In the genomic region with DNA sequence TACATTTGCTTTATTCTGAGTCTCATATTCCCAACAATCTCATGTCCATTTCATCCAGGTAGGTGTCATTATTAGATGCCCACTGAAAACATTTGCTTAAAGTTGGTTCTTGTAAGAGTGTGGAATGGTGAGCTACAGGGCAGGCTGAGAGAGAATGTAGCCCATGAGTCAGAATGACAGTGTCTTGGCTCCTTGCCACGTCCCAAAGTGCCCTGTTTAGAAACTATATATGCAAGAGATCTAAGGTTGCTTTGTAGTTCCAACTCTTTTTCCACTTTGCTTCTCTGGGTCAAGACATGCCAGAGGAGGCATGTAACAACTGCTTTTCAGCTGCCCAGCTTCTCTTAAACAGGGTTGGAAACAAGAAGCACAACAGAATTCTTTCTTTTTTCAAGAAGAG, we compare ENCODE assay signal across 18 mouse cellular contexts. TPM values are rescaled to one million over a fixed set of nuclear protein-coding genes. Genes with fewer than 3 reads are reported as not detected.
DNase-seq lines count a peak whose midpoint lies in the region; ATAC-seq and TF ChIP-seq lines count a peak whose summit lies in the region.
"Had no signal": no experiment of that assay in that cellular context is flagged by ENCODE, and none has a peak within 500 bp of the region (broad histone marks: within the 10 kb centered on the region; RNA-seq: fewer than 3 reads in every experiment).

No protein-coding gene starts in this region.

- H3K27me3 ChIP-seq in kidney, adult 2 months (replicated peaks; ENCODE audit: control insufficient read depth, insufficient read depth, low read length) = no peaks in the 10 kb centered on the region
- H3K27me3 ChIP-seq: embryonic facial prominence, embryonic 13.5 days; hindbrain, embryonic 13.5 days; limb, embryonic 15.5 days; midbrain, embryonic 13.5 days; neural tube, embryonic 12.5 days had no signal

- H3K36me3 ChIP-seq in kidney, adult 2 months (ENCODE audit: control insufficient read depth, insufficient read depth, low read length) = no peaks in the 10 kb centered on the region
- H3K36me3 ChIP-seq: embryonic facial prominence, embryonic 13.5 days; heart, embryonic 10.5 days; hindbrain, embryonic 13.5 days; limb, embryonic 15.5 days; midbrain, embryonic 13.5 days; neural tube, embryonic 12.5 days had no signal

- H3K27ac ChIP-seq in kidney, adult 2 months (ENCODE audit: insufficient read depth, low read depth, low read length) = no peak overlapping the region
- H3K27ac ChIP-seq: embryonic facial prominence, embryonic 13.5 days; heart, embryonic 10.5 days; hindbrain, embryonic 13.5 days; limb, embryonic 15.5 days; midbrain, embryonic 13.5 days; neural tube, embryonic 12.5 days had no signal

- peak; percentile 30 to 47 for DNase-seq in kidney, postnatal 4 days
- DNase-seq in kidney, adult 2 months = no peak
- DNase-seq in 3T3-L1 (ENCODE audit: low read depth, low spot score) (peak; percentile 9), 416B (ENCODE audit: low read depth) (peak; percentile 71)
- DNase-seq in adrenal gland, postnatal 10 days = peak; percentile 67
- DNase-seq in embryo, embryonic 9.5 days (ENCODE audit: extremely low spot score) = no peak
- DNase-seq: cerebellum, adult 8-10 months; lung, adult 2 months; right cerebral cortex, postnatal 4 days had no signal

- no peak for ATAC-seq in cerebellum, adult (ENCODE audit: insufficient number of reproducible peaks, low FRiP score, low TSS enrichment)
- ATAC-seq: CD4-positive, CD25-positive, alpha-beta regulatory T cell, adult 4 months; inflammation-experienced regulatory T-cells, adult 6 months; midbrain, embryonic 13.5 days had no signal

- H3K4me1 ChIP-seq in kidney, adult 2 months (ENCODE audit: control insufficient read depth, insufficient read depth, low read length) = no peaks in the 10 kb centered on the region; the same call in 1 of the 2 replicates
- H3K4me1 ChIP-seq: embryonic facial prominence, embryonic 13.5 days; heart, embryonic 10.5 days; limb, embryonic 15.5 days; neural tube, embryonic 12.5 days had no signal

- TF ChIP-seq POLR2A in kidney, adult 2 months (IDR thresholded peaks at IDR 0.05; ENCODE audit: low read depth, low read length) = no peak

- 4% methylated on average over 1 of the region's 1 CpGs for WGBS in kidney, adult 2 months

- no peak overlapping the region for H3K4me3 ChIP-seq in kidney, adult 2 months (ENCODE audit: insufficient read depth, low read depth, low read length)
- H3K4me3 ChIP-seq: embryonic facial prominence, embryonic 13.5 days; heart, embryonic 10.5 days; hindbrain, embryonic 13.5 days; limb, embryonic 15.5 days; midbrain, embryonic 13.5 days; neural tube, embryonic 12.5 days had no signal

- no peak for TF ChIP-seq CTCF in kidney, adult 2 months (conservative IDR thresholded peaks at IDR 0.05; ENCODE audit: insufficient read depth, insufficient read length, low read depth, low read length)

RNA-seq across cellular contexts. Expression of a gene that starts 9.1 kb away (rescaled TPM):
- polyA plus RNA-seq in kidney, adult 2 months (2012; rRNA removed) = 3.1 and 4.3 TPM in 2 replicates
- total RNA-seq in adrenal gland, postnatal 10 days (2021) = 10 to 100 TPM; 11.6 to 16.2 TPM
- polyA plus RNA-seq: CD4-positive, CD25-positive, alpha-beta regulatory T cell, adult 4 months; inflammation-experienced regulatory T-cells, adult 6 months had no signal

Comparison
In these comparisons a context has a peak if more than half of its experiments do, and no peak if none do; other contexts are left out.
1. DNase-seq: peak in kidney, postnatal 4 days (2 of 2), 3T3-L1 (single experiment), 416B (single experiment) and adrenal gland, postnatal 10 days (single experiment); none in kidney, adult 2 months (single experiment) and embryo, embryonic 9.5 days (single experiment).